Mouse (Mus musculus) splenic B cell, adult 2 months (primary cell): Measurements from ENCODE around the gene Tmem131l.

Source experiments
- DNase-seq: peaks from one replicate; pipeline ENCODE4 v3.0.0-alpha.2; 2011; ENCODE audit warnings: low read depth, low spot score
- H3K27me3 ChIP-seq: 2 replicates; pipeline ENCODE4 v1.6.1; 2012; ENCODE audit warnings: mild to moderate bottlenecking, low read length, moderate library complexity, mixed read lengths; ENCODE audit not compliant: control insufficient read depth, poor library complexity, insufficient read depth, severe bottlenecking
- H3K36me3 ChIP-seq: 2 replicates; pipeline ENCODE4 v1.6.1; 2012; ENCODE audit warnings: mild to moderate bottlenecking, low read length, moderate library complexity, mixed read lengths; ENCODE audit not compliant: control insufficient read depth, poor library complexity, insufficient read depth, severe bottlenecking

The Tmem131l gene

GRCm38 (mm10) chr3:84035728-84036364 is 4.1 kb downstream of the Tmem131l start:
- peaks cover 2% of the 10 kb centered on the region for H3K36me3 ChIP-seq
- peak; percentile 57 for DNase-seq
- H3K27me3 ChIP-seq = no peaks in the 10 kb centered on the region

DNA sequence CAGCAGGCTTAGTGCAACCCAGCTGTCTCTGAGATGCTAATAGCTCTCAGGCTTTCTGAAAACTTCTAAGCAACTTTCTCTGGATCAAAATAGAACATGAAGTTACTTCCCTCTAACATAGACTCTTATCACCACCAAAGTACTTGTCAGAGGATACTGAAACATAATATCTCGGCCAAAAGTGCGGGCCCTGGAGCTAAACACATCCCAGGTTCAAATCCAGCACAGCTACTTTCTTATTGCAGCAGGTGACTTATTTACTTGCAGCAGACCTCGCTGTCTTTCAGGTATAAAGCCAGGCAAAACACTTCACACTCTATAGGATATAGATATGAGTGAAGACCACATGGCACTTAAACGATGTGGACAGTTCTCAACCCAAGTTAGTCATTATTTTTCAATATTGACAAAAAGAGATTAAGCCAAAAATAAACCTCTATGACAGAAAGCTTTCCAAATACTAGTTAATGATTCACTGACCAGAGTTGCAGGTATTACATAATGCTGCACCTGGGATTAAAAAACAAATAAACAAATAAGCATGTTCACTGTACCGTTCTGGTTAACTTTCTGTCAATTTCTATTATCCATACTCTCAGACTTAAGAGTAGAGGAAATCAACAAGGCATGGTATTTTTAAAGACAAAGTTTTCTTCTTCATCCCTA is 5.7 kb downstream of the Tmem131l start:
- Histone ChIP-seq H3K36me3 (peaks cover 10% of the 10 kb centered on the region), H3K27me3 (no peaks in the 10 kb centered on the region)
- no peak for DNase-seq

- H3K36me3 ChIP-seq = peaks cover 19% of the 10 kb centered on the region
- DNase-seq = no peak
- H3K27me3 ChIP-seq = no peaks in the 10 kb centered on the region
These were observed 6.8 kb downstream of the Tmem131l start for GRCm38 (mm10) chr3:84032933-84033730.

- DNase-seq = no peak
- no peaks in the 10 kb centered on the region for H3K27me3 ChIP-seq
- H3K36me3 ChIP-seq = peaks cover 19% of the 10 kb centered on the region
These were observed 7.6 kb downstream of the Tmem131l start for GRCm38 (mm10) chr3:84032419-84032818.

DNA sequence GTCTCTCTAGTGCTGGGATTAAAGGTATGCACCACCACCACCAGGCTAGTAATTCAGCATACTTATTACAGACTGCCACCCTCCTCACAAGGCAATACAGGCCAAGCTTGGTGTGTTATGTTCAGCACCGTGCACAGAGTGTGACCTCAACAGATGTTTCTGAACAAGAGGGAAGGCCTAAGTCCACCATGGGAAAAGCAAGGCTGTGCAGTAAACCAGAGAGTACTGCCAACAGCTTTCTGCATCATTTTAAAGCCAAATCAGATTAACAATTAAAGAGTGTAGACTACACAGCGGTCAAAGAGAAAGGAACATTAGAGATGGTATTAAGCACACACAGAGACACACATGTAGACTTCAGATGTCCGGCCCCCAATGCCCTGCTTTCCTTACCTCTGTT is 8.8 kb downstream of the Tmem131l start:
- H3K27me3 ChIP-seq = no peaks in the 10 kb centered on the region
- peaks cover 24% of the 10 kb centered on the region for H3K36me3 ChIP-seq
- no peak for DNase-seq

GRCm38 (mm10) chr3:84028968-84029367 is 11.0 kb downstream of the Tmem131l start:
- H3K36me3 ChIP-seq = peaks cover 26% of the 10 kb centered on the region
- no peak for DNase-seq
- H3K27me3 ChIP-seq = no peaks in the 10 kb centered on the region

GRCm38 (mm10) chr3:84027691-84028159 is 12.2 kb downstream of the Tmem131l start:
- H3K27me3 ChIP-seq = no peaks in the 10 kb centered on the region
- peaks cover 26% of the 10 kb centered on the region for H3K36me3 ChIP-seq
- DNase-seq = no peak

GRCm38 (mm10) chr3:84024512-84025072 is 15.4 kb downstream of the Tmem131l start:
- no peak for DNase-seq
- Histone ChIP-seq H3K27me3 (no peaks in the 10 kb centered on the region), H3K36me3 (peaks cover 21% of the 10 kb centered on the region)

- DNase-seq = peak; percentile 66
- Histone ChIP-seq H3K27me3 (no peaks in the 10 kb centered on the region), H3K36me3 (peaks cover 9% of the 10 kb centered on the region)
These were observed 17.3 kb downstream of the Tmem131l start for GRCm38 (mm10) chr3:84022723-84023122.

- Histone ChIP-seq H3K36me3 (peaks cover 9% of the 10 kb centered on the region), H3K27me3 (no peaks in the 10 kb centered on the region)
- no peak for DNase-seq
These were observed 17.8 kb downstream of the Tmem131l start for GRCm38 (mm10) chr3:84022201-84022584.

DNA sequence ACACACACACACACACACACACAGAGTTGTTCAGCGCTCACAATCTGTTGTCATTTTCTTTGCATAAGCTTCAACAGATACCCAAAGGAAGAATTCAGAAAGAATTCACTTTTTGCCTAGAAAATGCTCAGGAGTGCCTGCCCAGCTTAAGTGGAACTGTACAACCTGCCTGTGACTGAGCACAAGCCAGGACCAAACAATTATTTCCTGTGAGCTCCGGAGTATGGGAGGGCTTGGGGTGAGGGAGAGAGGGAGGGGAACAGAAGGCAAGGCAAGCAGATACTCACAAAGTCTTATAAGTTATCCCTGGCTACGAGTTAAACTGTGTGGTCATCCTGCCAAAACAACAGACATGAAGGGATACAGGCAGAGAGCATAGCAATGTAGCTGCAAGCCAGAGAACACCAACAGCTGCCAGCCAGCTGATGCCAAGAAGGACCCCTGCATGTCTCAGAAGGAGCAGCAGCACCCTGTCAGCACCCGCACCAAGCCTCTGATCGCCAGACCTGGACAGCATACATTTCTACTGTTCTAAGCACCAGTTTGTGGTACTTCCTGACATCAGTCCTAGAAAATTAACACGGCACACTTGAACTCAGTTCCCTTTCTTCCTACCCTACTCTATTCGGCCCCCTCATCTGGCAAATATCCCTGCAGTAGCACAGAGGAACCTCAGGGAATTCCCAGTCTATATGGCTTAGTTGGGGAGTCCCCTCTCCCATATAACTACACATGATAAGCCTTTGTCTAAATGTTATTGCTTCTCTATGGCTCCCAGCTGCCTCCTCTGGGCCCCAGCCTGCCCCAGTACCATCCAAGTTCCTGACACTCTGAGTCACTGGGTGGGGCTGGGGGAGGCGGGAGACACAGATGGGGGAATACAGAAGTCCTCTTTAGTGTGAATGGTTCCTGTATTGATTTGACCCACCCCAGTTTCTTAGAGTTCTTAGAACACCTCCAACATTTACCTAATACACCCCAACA is 18.5 kb downstream of the Tmem131l start:
- DNase-seq = no peak
- Histone ChIP-seq H3K27me3 (no peaks in the 10 kb centered on the region), H3K36me3 (peaks cover 4% of the 10 kb centered on the region)

DNA sequence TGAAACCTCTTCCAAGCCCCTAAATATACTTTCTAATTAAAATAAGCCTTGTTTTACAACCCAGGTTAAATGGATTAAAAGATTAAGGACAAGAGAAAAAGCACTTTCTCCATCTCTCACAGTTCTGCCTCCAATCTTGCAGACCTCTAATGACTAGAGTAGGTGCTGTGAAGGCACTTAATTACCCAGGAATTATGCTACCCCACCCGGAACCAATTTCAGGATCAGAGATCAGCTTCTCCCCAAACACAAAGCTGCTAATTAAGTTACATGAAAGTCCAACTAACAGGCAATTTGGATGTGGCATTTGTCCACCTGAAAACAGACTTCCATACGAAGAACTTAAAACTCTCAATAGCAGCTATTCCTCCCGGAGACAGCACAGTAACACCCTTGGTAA is 19.4 kb downstream of the Tmem131l start:
- DNase-seq = no peak
- Histone ChIP-seq H3K36me3 (peaks cover 6% of the 10 kb centered on the region), H3K27me3 (no peaks in the 10 kb centered on the region)

GRCm38 (mm10) chr3:84015484-84016016 is 24.4 kb downstream of the Tmem131l start:
- Histone ChIP-seq H3K27me3 (no peaks in the 10 kb centered on the region), H3K36me3 (peaks cover 7% of the 10 kb centered on the region)
- no peak for DNase-seq
